8 mouse cellular contexts compared by ENCODE assay signal in the genomic region with DNA sequence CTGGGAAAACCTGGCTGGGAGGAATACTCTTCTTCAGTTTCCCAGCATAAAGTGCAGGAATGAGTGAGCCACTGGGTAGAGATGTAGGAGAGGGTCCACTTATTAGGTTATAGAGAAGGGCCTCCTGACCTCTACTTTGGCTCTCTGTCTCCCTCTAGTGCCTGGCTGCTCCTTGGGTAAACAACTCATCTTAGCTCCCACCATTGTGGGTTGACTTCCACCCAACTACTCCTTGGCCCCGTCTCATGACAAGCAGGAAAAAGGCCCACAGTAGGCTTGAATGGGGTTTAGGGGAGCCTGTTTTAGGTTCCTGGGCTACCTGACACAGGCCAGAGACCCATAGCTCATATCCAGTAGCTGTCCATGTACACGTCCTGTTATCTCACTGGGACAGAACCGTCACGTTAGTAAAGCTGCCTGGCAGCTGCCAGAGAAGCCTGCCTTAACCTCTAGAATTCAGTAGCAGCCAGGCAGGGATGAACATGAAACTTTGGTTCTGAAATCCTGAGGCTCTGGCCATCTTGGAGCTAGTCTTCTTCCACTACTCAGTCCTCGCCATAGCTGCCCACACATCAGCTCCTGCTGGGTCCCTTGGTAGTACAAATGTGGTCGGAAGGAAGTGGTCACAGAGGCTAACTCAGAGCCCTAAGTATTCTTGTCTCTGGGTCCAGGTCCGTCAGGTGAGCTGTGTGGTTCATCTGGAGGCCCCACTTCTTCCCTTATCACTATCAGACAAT. TPM values are rescaled to one million over a fixed set of nuclear protein-coding genes. Genes with fewer than 3 reads are reported as not detected.
A peak's percentile ranks its signal among the peaks of the same experiment; 100 is the strongest.
DNase-seq lines count a peak whose midpoint lies in the region; ATAC-seq and TF ChIP-seq lines count a peak whose summit lies in the region.

No protein-coding gene starts in this region.

- no peak overlapping the region for H3K4me2 ChIP-seq in kidney, embryonic 16.5 days (replicated peaks; ENCODE audit: low read depth, low read length)
- H3K4me2 ChIP-seq in intestine, embryonic 16.5 days (ENCODE audit: low read depth, low read length): no peak overlapping the region

- no peak for TF ChIP-seq POLR2A in kidney, adult 2 months (IDR thresholded peaks at IDR 0.05; ENCODE audit: low read depth, low read length)
- 0 out of 2 replicates have a peak, but pooled peaks have one; percentile 10 for TF ChIP-seq POLR2A in cortical plate, adult 2 months (IDR thresholded peaks at IDR 0.05; ENCODE audit: extremely low read depth, insufficient read depth, low read length)

- ATAC-seq in kidney, embryonic 16.5 days (ENCODE audit: low FRiP score, low TSS enrichment): no peak
- ATAC-seq in G1E (ENCODE audit: extremely low read depth, insufficient number of reproducible peaks, low FRiP score, poor library complexity, severe bottlenecking): peak; percentile 54
- ATAC-seq in intestine, embryonic 16.5 days: 0 out of 2 replicates have a peak, but pooled peaks have one; percentile 38
- peak; percentile 84 for ATAC-seq in megakaryocyte progenitor cell, adult 5-6 weeks (replicated peaks; ENCODE audit: poor library complexity)

- peak; percentile 54 for DNase-seq in kidney, adult 2 months
- peak; percentile 64 for DNase-seq in G1E (ENCODE audit: low spot score)
- no peak for DNase-seq in right cerebral cortex, postnatal 25 days
- no peak for DNase-seq in right cerebral cortex, postnatal 10 days (ENCODE audit: low spot score in 2 of 2)

- H3K4me1 ChIP-seq in kidney, adult 2 months (ENCODE audit: control insufficient read depth, insufficient read depth, low read length): no peaks in the 10 kb centered on the region
- no peaks in the 10 kb centered on the region for H3K4me1 ChIP-seq in kidney, embryonic 16.5 days (ENCODE audit: insufficient read depth, low read length)
- peaks cover 42% of the 10 kb centered on the region for H3K4me1 ChIP-seq in G1E (ENCODE audit: insufficient read depth, low read depth, low read length)
- H3K4me1 ChIP-seq in cortical plate, adult 2 months (ENCODE audit: control insufficient read depth, insufficient read depth, low read length): no peaks in the 10 kb centered on the region
- no peaks in the 10 kb centered on the region for H3K4me1 ChIP-seq in intestine, embryonic 16.5 days (ENCODE audit: control insufficient read depth, insufficient read depth, low read length)

- no peaks in the 10 kb centered on the region for H3K36me3 ChIP-seq in kidney, adult 2 months (ENCODE audit: control insufficient read depth, insufficient read depth, low read length)
- peaks cover 10% of the 10 kb centered on the region for H3K36me3 ChIP-seq in kidney, embryonic 16.5 days (ENCODE audit: insufficient read depth, low read length)
- peaks cover 58% of the 10 kb centered on the region for H3K36me3 ChIP-seq in G1E (replicated peaks)
- peaks cover 4% of the 10 kb centered on the region; the same call in 1 of the 2 replicates for H3K36me3 ChIP-seq in intestine, embryonic 16.5 days (ENCODE audit: control insufficient read depth, insufficient read depth, low read length)

- no peak overlapping the region for H3K4me3 ChIP-seq in kidney, adult 2 months (ENCODE audit: insufficient read depth, low read depth, low read length)
- no peak overlapping the region for H3K4me3 ChIP-seq in kidney, embryonic 16.5 days (ENCODE audit: low read length)
- no peak overlapping the region for H3K4me3 ChIP-seq in G1E (ENCODE audit: low read depth, low read length)
- H3K4me3 ChIP-seq in cortical plate, adult 2 months (ENCODE audit: insufficient read depth, low read length): no peak overlapping the region
- H3K4me3 ChIP-seq in intestine, embryonic 16.5 days (ENCODE audit: low read length): no peak overlapping the region

- peak; percentile 75 for TF ChIP-seq CTCF in kidney, adult 2 months (conservative IDR thresholded peaks at IDR 0.05; ENCODE audit: insufficient read depth, insufficient read length, low read depth, low read length)
- peak; percentile 79 for TF ChIP-seq CTCF in G1E (IDR thresholded peaks at IDR 0.05; ENCODE audit: low read depth, low read length)
- peak; percentile 53 for TF ChIP-seq CTCF in cortical plate, adult 2 months (IDR thresholded peaks at IDR 0.05; ENCODE audit: extremely low read depth, insufficient read depth, low read length)

- H3K27ac ChIP-seq in kidney, adult 2 months (ENCODE audit: insufficient read depth, low read depth, low read length): no peak overlapping the region
- no peak overlapping the region for H3K27ac ChIP-seq in kidney, embryonic 16.5 days (ENCODE audit: low read length)
- H3K27ac ChIP-seq in cortical plate, adult 2 months (ENCODE audit: insufficient read depth, low read length): no peak overlapping the region
- H3K27ac ChIP-seq in intestine, embryonic 16.5 days (ENCODE audit: low read length): no peak overlapping the region

- H3K9ac ChIP-seq in kidney, embryonic 16.5 days (replicated peaks; ENCODE audit: low read length): no peak overlapping the region
- H3K9ac ChIP-seq in intestine, embryonic 16.5 days (ENCODE audit: low read depth, low read length): no peak overlapping the region

- no peaks in the 10 kb centered on the region for H3K27me3 ChIP-seq in kidney, adult 2 months (replicated peaks; ENCODE audit: control insufficient read depth, insufficient read depth, low read length)
- no peaks in the 10 kb centered on the region for H3K27me3 ChIP-seq in kidney, embryonic 16.5 days (ENCODE audit: insufficient read depth, low read length)
- H3K27me3 ChIP-seq in G1E (ENCODE audit: insufficient read depth, low read length): no peaks in the 10 kb centered on the region; the same call in 1 of the 2 replicates
- no peaks in the 10 kb centered on the region for H3K27me3 ChIP-seq in intestine, embryonic 16.5 days (replicated peaks; ENCODE audit: control insufficient read depth, insufficient read depth, low read length)

- 81% methylated on average over 7 of the region's 7 CpGs for WGBS in kidney, adult 2 months
- 80% methylated on average over 7 of the region's 7 CpGs for WGBS in kidney, embryonic 16.5 days
- WGBS in intestine, embryonic 16.5 days: 76% methylated on average over 7 of the region's 7 CpGs

- no peaks in the 10 kb centered on the region for H3K9me3 ChIP-seq in kidney, embryonic 16.5 days (ENCODE audit: low read length)
- H3K9me3 ChIP-seq in G1E (replicated peaks): no peaks in the 10 kb centered on the region
- no peaks in the 10 kb centered on the region for H3K9me3 ChIP-seq in intestine, embryonic 16.5 days (ENCODE audit: control insufficient read depth, low read length)

RNA-seq across cellular contexts. Expression of gene Uckl1, which starts 16.3 kb away (rescaled TPM):
- polyA plus RNA-seq in kidney, adult 2 months (2012; rRNA removed): 107 and 130 TPM in 2 replicates
- polyA plus RNA-seq in kidney, embryonic 16.5 days (2015; fragmentation: Nextera tagmentation; extraction: Ambion mirVana): 66.9 and 71.7 TPM in 2 replicates
- 51.3 and 66.0 TPM in 2 replicates for total RNA-seq in G1E (2014; fragmentation: Nextera tagmentation)
- 54.9 and 63.9 TPM in 2 replicates for total RNA-seq in G1E (2017)
- 46.9 and 63.2 TPM in 2 replicates for polyA plus RNA-seq in G1E (2012)
- polyA plus RNA-seq in cortical plate, adult 2 months (2012; rRNA removed): 120 and 138 TPM in 2 replicates
- polyA plus RNA-seq in intestine, embryonic 16.5 days (2015; fragmentation: Nextera tagmentation; extraction: Ambion mirVana): 75.0 and 78.0 TPM in 2 replicates
- 72.0 and 87.0 TPM in 2 replicates for total RNA-seq in megakaryocyte progenitor cell, adult 5-6 weeks (2015)
- 54.7 and 67.0 TPM in 2 replicates for total RNA-seq in megakaryocyte progenitor cell, adult 5-6 weeks (2017)

RNA-seq across cellular contexts. Expression of gene Prpf6, which starts 23.2 kb away (rescaled TPM):
- 19.6 and 22.1 TPM in 2 replicates for polyA plus RNA-seq in kidney, adult 2 months (2012; rRNA removed)
- polyA plus RNA-seq in kidney, embryonic 16.5 days (2015; fragmentation: Nextera tagmentation; extraction: Ambion mirVana): 75.2 and 79.7 TPM in 2 replicates
- 53.1 and 60.8 TPM in 2 replicates for total RNA-seq in G1E (2014; fragmentation: Nextera tagmentation)
- 76.4 and 91.9 TPM in 2 replicates for total RNA-seq in G1E (2017)
- polyA plus RNA-seq in G1E (2012): 20.3 and 27.8 TPM in 2 replicates
- polyA plus RNA-seq in cortical plate, adult 2 months (2012; rRNA removed): 34.7 and 35.6 TPM in 2 replicates
- polyA plus RNA-seq in intestine, embryonic 16.5 days (2015; fragmentation: Nextera tagmentation; extraction: Ambion mirVana): 52.2 and 52.7 TPM in 2 replicates
- 19.2 and 20.3 TPM in 2 replicates for total RNA-seq in megakaryocyte progenitor cell, adult 5-6 weeks (2015)
- 79.3 and 93.2 TPM in 2 replicates for total RNA-seq in megakaryocyte progenitor cell, adult 5-6 weeks (2017)

RNA-seq across cellular contexts. Expression of gene Zfp512b, which starts 24.2 kb away (rescaled TPM):
- 32.2 and 41.3 TPM in 2 replicates for polyA plus RNA-seq in kidney, adult 2 months (2012; rRNA removed)
- polyA plus RNA-seq in kidney, embryonic 16.5 days (2015; fragmentation: Nextera tagmentation; extraction: Ambion mirVana): 37.8 and 41.1 TPM in 2 replicates
- total RNA-seq in G1E (2014; fragmentation: Nextera tagmentation) (19.9 and 40.5 TPM in 2 replicates), G1E (2017) (16.3 and 19.8 TPM in 2 replicates)
- polyA plus RNA-seq in G1E (2012): 88.2 and 90.0 TPM in 2 replicates
- polyA plus RNA-seq in cortical plate, adult 2 months (2012; rRNA removed): 64.1 and 76.1 TPM in 2 replicates
- 20.5 and 20.9 TPM in 2 replicates for polyA plus RNA-seq in intestine, embryonic 16.5 days (2015; fragmentation: Nextera tagmentation; extraction: Ambion mirVana)
- total RNA-seq in megakaryocyte progenitor cell, adult 5-6 weeks (2015): 8.1 and 13.5 TPM in 2 replicates
- 7.6 and 16.4 TPM in 2 replicates for total RNA-seq in megakaryocyte progenitor cell, adult 5-6 weeks (2017)

RNA-seq across cellular contexts. Expression of gene Samd10, which starts 30.6 kb away (rescaled TPM):
- 26.1 and 30.2 TPM in 2 replicates for polyA plus RNA-seq in kidney, adult 2 months (2012; rRNA removed)
- 29.5 and 31.4 TPM in 2 replicates for polyA plus RNA-seq in kidney, embryonic 16.5 days (2015; fragmentation: Nextera tagmentation; extraction: Ambion mirVana)
- 10.6 and 16.1 TPM in 2 replicates for total RNA-seq in G1E (2014; fragmentation: Nextera tagmentation)
- total RNA-seq in G1E (2017): 2.5 and 3.1 TPM in 2 replicates
- 7.6 and 9.7 TPM in 2 replicates for polyA plus RNA-seq in G1E (2012)
- polyA plus RNA-seq in cortical plate, adult 2 months (2012; rRNA removed): 38.6 and 40.9 TPM in 2 replicates
- polyA plus RNA-seq in intestine, embryonic 16.5 days (2015; fragmentation: Nextera tagmentation; extraction: Ambion mirVana): 23.9 TPM in 2 replicates
- 9.0 and 10.9 TPM in 2 replicates for total RNA-seq in megakaryocyte progenitor cell, adult 5-6 weeks (2015)
- total RNA-seq in megakaryocyte progenitor cell, adult 5-6 weeks (2017): 2.0 TPM in 2 replicates

RNA-seq across cellular contexts. Expression of gene Dnajc5, which starts 48.2 kb away (rescaled TPM):
- 55.5 and 65.1 TPM in 2 replicates for polyA plus RNA-seq in kidney, adult 2 months (2012; rRNA removed)
- polyA plus RNA-seq in kidney, embryonic 16.5 days (2015; fragmentation: Nextera tagmentation; extraction: Ambion mirVana): 91.7 and 100 TPM in 2 replicates
- total RNA-seq in G1E (2014; fragmentation: Nextera tagmentation) (41.9 and 46.4 TPM in 2 replicates), G1E (2017) (49.5 and 52.7 TPM in 2 replicates)
- polyA plus RNA-seq in G1E (2012): 34.3 and 34.8 TPM in 2 replicates
- polyA plus RNA-seq in cortical plate, adult 2 months (2012; rRNA removed): 167 and 177 TPM in 2 replicates
- 73.5 and 74.1 TPM in 2 replicates for polyA plus RNA-seq in intestine, embryonic 16.5 days (2015; fragmentation: Nextera tagmentation; extraction: Ambion mirVana)
- total RNA-seq in megakaryocyte progenitor cell, adult 5-6 weeks (2015): 25.0 and 30.7 TPM in 2 replicates
- total RNA-seq in megakaryocyte progenitor cell, adult 5-6 weeks (2017): 37.4 and 40.0 TPM in 2 replicates

Comparison
In these comparisons a context has a peak if more than half of its experiments do, and no peak if none do; other contexts are left out.
1. DNase-seq: peak in kidney, adult 2 months (single experiment) and G1E (single experiment); none in right cerebral cortex, postnatal 25 days (single experiment) and right cerebral cortex, postnatal 10 days (0 of 2).
2. Peak in every context shown above with its lines, with median percentiles within 50 percentile points of each other: CTCF ChIP-seq.